Mouse (Mus musculus) cerebellum, postnatal 10 days (tissue): Measurements from ENCODE around the gene Rad9a.
"Not testable (repeated sequence)": the region's sequence is repeated elsewhere in the genome, so short reads cannot be mapped to it uniquely, and the experiment has no call there.

Experiments
- DNase-seq, 2 experiments: peaks; one replicate each; pipeline ENCODE4 v3.0.0; 2021; ENCODE audit warnings: mixed read lengths in 2 of 2

Gene Rad9a

DNA sequence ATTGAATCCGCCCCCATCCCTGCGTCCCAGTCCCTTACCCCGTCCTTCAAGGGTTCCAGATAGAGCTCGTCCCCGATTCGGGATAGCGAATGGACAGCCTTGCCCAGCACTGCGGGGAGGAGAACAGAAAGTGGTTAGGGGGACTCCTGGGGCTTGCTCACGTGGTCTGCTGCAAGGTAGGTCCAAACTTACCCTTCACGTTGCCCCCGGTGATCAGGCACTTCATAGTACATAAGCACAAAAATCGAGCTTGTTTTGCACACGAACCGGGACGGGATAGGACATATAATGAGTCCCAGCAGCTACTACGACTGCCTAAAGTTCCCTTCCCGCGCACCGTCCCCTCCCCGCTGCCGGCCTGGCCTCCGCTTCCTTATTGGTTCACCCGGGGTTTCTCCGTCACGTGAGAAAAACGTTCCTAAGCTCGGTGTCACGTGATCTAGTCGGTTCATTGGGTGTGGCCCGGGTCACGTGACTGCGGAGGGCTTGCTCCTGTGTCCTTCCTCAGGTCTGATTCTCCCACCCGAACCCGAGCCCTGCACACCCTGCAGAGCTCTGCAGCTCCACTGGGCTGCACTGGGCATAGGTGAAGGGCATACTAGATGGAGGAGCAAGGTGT is at the start of gene Rad9a:
Gene Rad9a (minus strand): TSS at position 372 of the 619 bp plus-strand sequence.
- DNase-seq = peak; percentile 98 to 99

DNA sequence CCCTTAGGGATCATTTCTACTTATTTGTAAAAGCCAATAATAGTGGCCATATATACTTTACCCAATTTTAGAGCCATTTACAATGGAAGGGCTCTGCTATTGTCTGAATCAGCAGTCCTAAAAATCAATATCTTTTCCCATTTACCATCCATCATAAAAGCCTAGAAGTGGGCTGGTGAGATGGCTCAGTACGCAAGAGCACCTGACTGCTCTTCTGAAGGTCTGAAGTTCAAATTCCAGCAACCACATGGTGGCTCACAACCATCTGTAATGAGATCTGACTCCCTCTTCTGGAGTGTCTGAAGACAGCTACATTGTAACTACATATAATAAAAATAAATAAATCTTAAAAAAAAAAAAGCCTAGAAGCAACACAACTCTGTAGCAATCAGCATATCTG is 47.2 kb upstream of the Rad9a start:
- not testable (repeated sequence) for DNase-seq

DNA sequence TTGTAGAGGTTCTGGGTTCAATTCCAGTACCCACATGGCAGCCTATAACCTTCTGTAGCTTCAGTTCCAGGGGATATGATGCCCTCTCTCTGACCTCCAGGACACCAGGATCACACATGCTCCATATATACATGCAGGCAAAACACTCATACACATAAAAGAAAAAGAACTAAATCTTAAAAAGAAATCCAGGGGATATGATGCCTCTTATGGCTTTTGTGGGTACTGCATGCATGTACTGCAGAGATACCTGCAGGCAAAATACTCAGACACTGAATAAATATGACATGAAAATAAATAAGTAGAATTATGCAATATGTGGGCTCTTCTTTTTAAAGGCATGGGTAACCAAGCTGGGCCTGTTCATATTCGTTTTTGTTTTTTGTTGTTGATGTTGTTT is 45.5 kb upstream of the Rad9a start:
- no peak for DNase-seq

DNA sequence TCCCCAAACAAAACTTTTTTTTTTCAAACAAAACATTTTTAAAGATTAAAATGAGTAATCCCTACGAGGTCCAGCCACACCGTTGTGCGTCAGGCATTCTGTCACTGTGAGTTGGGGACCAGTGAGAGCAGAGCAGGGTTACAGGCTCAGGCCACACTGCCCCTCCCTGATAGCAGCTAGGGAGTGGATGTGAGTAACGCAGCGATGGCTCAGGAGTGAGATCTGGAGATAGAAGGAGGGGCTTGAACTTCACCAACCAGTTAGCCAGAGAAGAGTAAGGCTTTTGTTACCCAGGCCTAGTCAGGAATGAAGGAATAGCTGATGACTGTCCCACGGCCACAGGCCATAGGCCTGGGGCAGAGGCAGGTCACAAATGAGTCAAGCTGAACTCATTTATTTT is 43.3 kb upstream of the Rad9a start:
- no peak for DNase-seq

DNA sequence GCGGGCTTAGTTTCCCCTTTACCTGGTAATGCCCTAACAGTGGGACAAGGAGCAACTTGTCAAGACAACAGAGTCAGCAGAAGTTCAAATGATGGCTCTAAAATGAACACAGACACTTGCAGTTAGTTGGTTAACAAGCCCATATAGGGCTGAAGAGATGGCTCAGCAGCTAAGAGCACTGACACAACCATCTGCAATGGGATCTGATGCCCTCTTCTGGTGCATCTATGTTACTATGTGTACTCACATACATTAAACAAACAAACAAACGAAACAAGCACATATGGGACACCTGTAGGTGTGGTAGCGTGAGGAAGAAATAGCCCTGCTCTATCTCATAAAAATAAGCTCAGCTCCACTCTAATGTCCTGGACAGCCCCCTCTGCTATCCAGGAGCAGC is 41.0 kb upstream of the Rad9a start:
- DNase-seq = no peak

DNA sequence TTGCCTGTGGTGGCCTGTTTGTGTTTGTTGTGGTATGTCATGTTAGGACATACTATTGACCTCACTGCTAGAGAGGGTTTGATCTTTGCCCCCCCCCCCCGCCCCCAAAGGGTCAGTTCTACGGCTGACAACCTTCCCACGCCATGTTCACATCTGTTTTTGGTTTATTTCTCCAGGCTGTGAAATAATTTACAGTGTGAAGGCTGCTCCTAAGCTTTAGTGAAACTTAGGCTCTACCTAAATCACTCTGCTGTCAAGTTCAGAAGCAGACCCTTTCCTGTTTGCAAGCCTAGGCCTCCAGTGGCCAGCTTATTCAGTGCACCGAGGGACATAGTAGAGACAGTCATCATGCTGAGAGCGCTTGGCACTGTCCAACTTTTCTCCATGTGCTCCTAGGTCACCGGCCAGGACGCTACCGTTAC is 38.8 kb upstream of the Rad9a start:
- no peak for DNase-seq

DNA sequence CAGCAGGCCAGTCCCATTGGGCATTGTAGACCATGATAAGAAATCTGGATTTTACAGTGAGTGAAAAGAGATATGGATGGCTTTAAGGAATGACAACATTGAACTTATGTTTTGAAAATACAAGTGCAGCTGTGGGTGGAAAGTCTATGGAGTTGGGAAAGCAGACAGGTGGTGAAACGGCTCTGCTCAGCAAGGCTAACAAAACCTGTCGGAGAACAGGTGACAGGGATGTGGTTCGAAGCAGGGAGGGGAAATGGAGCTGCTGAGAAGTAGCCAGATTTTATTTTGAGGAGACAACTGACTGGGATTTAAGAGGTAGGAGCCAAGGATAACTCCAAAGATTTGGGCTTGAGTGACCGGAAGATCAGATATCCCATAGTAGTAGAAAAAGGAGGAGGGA is 33.1 kb upstream of the Rad9a start:
- no peak for DNase-seq

DNA sequence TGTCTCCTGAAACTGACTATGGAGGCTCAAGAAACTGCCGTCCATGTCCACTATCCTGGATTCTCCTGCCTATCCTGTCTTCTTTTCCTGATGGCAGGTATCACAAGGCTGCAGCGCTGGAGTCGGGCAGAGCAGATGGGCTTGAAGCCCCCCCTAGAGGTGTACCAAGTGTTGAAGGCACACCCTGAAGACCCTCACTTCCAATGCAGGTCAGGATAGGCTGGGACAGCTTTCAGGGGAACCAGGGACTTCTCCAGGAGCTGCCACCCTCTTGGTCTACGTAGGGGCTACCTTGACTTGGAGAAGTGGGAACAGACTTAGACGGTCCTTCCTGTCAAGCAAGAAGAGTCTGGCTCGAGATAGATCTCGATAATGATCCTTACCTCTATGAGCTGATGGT is 31.2 kb upstream of the Rad9a start:
- no peak for DNase-seq

DNA sequence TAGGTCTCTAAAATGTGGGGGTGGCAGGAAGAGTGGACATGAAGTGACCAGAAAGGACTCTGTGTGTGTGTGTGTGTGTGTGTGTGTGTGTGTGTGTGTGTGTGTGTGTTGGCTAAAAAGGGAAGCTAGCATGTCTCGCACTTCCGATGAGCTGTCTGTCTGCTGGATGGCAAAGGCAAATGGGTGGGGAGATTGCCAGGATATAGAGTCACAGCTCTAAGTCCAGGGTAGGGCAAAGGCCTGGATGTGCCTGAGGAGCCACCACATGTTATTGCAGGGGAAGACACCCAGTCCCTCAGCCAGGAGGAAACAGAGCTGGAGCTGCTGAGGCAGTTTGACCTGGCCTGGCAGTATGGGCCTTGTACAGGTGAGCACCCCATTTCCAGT is 30.7 kb upstream of the Rad9a start:
- no peak for DNase-seq

DNA sequence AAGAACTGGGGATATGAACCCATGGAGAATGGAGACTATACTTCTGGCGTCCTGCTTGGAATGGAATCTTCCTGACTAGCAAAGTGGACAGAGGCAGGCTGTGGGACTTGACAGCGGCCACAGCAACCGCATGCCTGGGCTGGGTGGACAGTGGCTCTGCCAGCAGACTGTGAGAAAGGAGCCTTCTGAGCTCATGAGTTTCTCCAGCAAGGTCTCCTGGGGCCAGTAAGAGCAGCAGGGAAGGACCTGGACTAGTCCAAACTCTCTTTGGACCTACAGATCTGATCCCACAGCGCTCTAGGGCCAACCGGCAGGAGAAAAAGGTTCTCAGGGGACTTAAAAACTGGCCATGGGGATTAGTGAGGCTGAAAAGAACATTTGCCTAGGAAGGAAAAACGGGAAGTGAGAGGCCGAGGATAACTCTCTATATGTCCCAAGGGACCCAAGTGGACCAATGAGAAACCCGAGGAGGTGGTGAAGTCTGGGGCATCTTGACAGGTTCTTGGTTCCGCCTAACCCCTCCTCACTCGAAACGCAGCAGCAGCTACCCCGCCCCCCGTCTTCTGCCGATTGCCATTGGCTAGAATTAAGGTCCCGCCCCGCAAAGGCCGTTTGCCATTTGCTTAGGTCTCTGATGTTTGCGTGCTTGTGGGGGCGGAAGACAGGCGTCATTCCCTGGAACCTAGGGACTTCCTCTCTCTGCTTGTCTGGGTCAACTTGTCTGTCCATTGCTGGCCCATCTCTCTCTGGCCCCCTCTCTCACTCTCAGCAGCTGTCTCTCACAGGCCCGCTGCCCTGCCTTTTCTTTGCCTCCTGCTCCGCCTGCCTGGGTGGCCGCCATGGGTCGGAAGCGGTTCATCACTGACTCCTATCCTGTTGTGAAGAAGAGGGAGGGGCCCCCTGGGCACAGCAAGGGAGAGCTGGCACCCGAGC is 30.1 kb upstream of the Rad9a start, which contains the start of gene Pold4:
Gene Pold4 (plus strand): TSS at position 647 of the 933 bp plus-strand sequence.
- DNase-seq = peak; percentile 99

DNA sequence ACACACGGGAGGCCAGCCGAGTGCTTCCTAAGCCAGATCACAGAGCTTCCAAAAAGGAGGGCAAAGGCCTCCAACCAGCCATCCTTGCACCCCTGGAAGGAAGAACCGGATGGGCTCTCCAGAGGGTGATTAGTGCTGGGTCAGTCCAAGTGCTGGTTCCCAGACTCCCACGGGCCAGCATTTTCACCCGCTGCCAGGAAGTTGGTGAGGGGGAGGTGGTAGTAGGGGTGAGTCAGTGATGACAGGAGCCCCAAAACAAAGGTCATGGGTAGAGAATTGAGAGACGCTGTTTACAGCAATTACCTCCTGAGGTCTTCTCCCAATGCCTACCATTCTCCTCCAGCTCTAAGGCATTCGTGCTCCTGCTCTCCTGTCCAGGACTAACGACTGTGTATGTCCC is 29.0 kb upstream of the Rad9a start:
- no peak for DNase-seq

DNA sequence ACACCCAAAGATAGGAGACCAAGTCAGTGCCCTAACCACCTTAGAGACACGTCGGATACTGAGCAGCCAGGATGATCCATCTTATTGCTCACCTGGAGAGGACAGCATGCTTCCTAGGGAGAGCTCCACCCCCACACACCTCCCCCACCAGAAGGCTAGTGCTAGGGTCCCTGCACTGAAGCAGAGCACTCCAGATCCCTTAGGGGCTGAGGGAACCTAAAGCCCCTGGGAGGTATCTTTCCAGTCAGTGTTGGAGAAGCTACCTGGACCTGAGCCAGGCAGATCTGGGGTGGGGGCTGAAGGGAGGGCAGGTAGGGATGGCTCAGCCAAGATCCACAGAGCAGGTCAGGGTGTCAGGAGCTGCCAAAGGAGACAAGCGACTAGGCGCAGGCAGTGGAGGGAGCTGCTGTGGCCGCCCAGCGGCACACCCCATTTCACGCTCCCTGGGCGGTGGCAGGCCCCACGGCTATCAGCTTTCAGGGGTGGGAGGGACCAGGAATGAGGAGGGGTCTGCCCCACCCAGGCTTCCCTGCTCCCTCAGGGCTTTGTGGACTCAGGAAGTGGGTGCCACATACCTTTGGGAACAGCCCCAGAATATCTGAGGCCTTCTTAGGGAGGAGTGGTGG is 28.1 kb upstream of the Rad9a start:
- peak in 1 of 2 experiments; percentile 19 for DNase-seq

DNA sequence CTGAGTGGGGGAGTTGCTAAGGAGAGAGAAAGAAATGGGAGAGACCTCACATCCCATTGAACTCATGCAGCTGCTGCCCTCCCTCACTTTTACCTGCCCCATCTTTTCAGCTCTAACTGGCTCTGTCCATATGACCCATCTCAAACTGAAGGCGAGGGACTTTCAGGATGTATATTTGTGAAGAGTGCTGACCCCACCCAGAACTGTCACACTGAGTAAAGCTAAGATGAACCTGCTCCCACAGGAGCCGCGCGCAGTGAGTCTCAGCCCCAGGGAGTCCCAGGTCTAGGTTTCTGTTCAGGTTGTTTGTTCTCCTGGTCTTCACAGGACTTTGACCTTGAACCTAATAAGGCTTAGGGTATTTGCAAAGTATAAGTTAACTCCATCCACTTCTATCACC is 27.4 kb upstream of the Rad9a start:
- no peak for DNase-seq

DNA sequence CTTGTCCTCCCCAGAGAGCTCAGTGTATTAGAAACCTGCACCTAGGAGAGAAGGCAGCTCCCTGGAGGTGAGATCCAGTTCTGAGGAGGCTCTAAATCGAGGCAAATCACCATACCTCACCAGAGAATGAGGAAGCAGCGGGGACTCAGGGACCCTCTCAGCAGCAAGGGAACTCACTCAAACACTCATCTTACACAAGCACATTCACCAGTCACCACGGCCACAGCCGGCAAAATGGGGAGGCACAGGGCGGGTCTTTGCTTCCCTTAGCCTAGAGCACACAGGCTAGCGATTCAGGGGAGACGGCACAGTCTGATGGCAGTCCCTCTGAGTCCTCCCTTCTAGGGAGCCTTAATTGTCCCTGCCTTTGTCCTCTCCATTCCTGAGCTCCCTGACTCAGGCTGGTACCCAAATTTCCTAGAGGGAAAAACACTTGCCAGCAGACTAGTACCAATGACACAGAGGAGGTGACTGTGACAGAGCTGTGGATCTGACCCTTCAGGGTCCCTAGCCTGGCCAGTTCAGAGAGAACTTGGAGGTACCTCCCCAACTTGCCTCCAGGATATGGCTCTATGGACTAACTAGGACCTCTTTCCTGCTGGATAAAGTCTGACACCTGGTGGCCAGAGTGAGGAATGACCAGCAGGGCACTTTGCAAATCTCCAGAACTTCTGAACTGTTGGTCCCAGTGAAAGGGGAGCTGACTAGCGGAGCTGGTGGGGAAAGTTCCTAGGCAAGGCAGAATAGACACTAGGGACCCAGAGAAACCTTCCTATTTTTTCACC is 26.6 kb upstream of the Rad9a start:
- DNase-seq = peak; percentile 82 to 86

DNA sequence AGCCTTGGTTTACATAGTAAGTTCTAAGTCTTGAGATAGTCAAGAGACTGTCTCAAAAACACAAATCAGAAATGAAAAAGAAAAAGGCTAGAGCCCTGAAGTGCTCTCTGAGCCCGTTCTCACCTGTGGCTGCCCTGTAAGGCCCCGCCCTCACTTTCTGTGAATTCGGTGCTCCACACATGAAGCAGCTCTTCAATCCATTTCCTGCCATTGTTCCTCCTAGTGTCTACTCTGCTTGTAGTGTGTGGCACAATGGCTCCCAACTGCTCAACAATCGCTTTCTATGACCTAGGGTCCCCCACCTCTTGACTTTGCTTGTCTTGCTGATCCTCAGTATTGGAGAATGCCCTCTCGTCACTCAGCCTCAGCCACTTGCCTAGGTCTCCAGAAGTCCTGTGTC is 26.0 kb upstream of the Rad9a start:
- DNase-seq = no peak

DNA sequence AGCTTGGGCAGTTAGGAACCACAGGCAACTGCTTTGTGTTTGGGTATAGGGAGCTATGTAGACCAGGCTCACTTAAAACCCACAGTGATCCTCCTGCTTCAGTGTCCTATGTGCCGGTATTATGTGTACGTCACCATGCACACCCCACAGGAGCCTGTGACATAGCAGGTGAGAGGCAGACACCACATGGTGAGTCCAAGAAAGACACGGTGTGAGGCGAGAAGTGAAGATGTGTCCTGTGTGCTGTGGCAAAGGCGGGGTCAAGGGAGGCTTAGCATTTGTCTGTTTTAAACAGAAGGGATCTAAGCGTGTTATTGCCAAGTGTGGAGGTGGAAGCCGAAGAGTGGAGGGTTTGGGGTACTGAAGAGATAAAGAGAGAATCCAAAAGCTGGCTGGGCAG is 25.3 kb upstream of the Rad9a start:
- no peak for DNase-seq

DNA sequence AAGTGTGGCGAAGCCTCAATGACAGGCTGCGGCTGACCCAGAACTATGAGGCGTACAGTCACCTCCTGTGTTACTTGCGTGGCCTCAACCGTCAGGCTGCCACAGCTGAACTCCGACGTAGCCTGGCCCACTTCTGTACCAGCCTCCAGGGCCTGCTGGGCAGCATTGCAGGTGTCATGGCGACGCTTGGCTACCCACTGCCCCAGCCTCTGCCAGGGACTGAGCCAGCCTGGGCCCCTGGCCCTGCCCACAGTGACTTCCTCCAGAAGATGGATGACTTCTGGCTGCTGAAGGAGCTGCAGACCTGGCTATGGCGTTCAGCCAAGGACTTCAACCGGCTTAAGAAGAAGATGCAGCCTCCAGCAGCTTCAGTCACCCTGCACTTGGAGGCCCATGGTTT is 20.7 kb upstream of the Rad9a start:
- DNase-seq = peak; percentile 43 to 56

DNA sequence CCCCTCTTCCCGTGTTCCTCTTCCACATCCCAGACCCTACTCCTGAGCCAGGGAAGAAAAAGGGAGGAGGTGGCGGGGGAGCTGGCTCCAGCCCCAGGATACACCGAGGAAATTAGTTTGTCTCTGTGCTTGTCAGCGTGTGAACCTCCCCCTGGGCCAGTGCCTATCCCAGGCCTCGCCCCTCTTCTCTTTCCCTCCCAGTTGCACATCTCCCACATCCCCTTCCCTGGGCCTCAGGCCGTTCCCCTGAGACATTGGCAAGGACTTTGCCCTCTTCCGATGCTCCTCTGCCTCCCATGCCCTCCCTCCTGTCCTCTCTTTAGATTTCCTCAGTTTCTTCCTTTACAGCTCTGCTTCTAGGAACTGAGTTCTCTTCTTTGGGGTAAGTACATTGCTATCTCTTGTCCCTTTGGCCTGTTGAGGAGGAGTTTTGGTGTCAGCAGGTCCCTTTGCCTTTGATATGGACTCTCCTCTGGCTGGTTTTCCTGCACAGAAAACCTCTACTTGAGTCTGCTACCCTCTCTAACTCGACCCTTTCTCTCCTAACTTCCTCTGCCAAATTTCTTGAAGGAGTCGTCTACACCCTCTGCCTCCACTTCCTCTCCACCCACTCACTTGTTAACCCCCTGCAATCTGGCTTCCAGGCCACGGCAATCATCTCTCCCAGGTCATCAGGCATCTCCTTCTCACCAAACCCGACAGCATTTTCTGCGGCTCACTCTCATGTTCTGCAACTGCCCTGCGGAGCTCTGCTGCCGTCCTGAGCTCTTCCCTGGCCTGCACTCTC is 19.7 kb upstream of the Rad9a start:
- peak in 1 of 2 experiments; percentile 56 for DNase-seq

DNA sequence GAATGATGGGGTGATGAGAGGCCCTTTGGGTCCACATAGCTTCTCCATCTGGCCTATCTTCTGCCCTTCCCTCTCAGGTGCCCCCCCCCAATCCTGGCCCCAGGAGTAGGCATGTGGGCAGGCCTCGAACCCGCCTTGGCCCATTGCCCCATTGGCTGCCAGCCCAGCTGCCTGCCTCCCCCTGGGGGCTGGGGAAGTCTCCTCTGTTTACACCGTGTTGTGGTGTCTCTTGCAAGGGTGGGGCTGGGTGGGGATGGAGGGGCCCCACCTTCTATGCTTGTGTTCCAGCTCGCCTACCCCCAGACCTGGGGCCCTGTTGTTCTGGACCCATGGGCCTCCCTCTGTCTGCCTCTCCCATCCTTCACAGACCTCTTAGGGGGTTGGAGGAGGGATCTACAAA is 19.0 kb upstream of the Rad9a start:
- DNase-seq = peak; percentile 80 to 81

DNA sequence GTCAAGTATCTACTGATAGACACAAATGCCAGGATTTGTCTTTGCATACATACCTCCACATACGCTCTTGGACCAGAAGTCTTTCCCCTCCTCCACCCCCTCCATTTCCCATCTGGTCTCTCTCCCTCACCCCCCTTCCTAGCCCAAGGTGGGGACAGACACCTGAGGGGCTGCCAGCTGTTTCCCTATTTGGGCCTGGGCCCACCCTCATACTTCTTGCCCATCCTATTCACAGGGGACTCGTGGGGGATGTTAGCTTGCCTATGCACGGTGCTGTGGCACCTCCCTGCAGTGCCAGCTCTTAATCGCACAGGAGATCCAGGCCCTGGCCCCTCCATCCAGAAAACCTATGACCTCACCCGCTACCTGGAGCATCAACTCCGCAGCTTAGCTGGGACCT is 18.5 kb upstream of the Rad9a start:
- peak; percentile 60 to 65 for DNase-seq

DNA sequence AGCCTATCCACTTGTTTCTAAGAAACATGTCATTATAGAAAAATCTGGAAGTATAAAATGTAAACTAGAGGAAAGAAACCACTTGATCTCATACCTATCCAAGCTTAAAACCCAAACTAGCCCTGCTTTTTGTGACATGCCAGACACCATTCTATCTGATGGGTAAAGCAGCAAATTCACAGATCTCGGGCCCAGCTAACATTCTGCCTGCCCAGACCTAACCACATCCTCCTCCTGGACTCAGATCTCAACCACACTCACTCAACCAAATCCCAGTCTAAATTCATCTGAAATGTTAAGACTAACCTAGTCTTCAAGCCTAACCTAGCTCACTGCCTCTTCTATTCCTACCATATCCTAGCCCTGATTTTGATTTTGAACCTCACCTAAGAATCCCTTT is 17.3 kb upstream of the Rad9a start:
- no peak for DNase-seq

DNA sequence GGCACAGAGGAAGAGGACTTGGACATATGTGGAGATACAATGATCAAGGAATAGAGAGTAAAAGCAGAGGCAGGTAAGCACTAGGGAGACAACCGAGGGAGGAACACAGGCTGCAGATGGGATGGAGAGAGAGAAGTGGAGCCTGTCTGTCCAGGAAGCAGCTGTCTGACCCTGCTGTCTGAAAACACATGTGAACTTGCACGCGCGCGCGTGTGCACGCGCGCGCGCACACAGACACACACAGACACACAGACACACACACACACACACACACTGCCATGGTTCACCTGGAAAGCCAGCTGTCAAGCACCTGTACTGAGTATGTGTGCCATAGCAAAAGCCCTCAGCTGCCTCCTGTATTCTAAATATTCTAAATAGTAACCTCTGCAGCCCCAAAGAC is 16.8 kb upstream of the Rad9a start:
- no peak for DNase-seq
